Mouse (Mus musculus): ENCODE data around the gene BC048679.

Gene BC048679

GRCm38 (mm10) chr7:81476833-81477232 lies 21.2 kb downstream of the BC048679 start:
- no peak for DNase-seq (ENCODE audit: low spot score)

GRCm38 (mm10) chr7:81475221-81475620 lies 22.9 kb downstream of the BC048679 start:
- no peak for DNase-seq (ENCODE audit: low spot score)

- no peak for DNase-seq (ENCODE audit: low spot score)
Measured at GRCm38 (mm10) chr7:81464906-81465450, 33.1 kb downstream of the BC048679 start.

GRCm38 (mm10) chr7:81464116-81464515 lies 34.0 kb downstream of the BC048679 start:
- DNase-seq (ENCODE audit: low spot score), result no peak

GRCm38 (mm10) chr7:81462815-81463214 lies 35.3 kb downstream of the BC048679 start:
- no peak for DNase-seq (ENCODE audit: low spot score)

- DNase-seq (ENCODE audit: low spot score), result no peak
Measured at GRCm38 (mm10) chr7:81455155-81455651, 42.9 kb downstream of the BC048679 start, which contains the start of gene Cpeb1. Cpeb1 (minus strand) TSS chr7:81455465.

- DNase-seq (ENCODE audit: low spot score), result no peak
Measured at GRCm38 (mm10) chr7:81454331-81455039, 43.6 kb downstream of the BC048679 start.

- DNase-seq (ENCODE audit: low spot score), result no peak
Measured at GRCm38 (mm10) chr7:81453443-81454274, 44.4 kb downstream of the BC048679 start.

GRCm38 (mm10) chr7:81452971-81453441 lies 45.1 kb downstream of the BC048679 start:
- no peak for DNase-seq (ENCODE audit: low spot score)
